Mouse (Mus musculus): Measurements from ENCODE around the gene Rpap3. TPM values are rescaled to one million over a fixed set of nuclear protein-coding genes. Genes with fewer than 3 reads are reported as not detected.

The Rpap3 gene
- polyA plus RNA-seq, 1 experiment from 2014 or later = 44.1 TPM

GRCm38 (mm10) chr15:97727520-97727919, 21.9 kb upstream of the Rpap3 start:
- ATAC-seq (ENCODE audit: low FRiP score) (no peak), DNase-seq (ENCODE audit: low spot score) (no peak)
- Histone ChIP-seq H3K27me3 (ENCODE audit: control insufficient read depth, insufficient read depth, low read length) (no peaks in the 10 kb centered on the region), H3K4me1 (replicated peaks; ENCODE audit: control insufficient read depth, insufficient read depth, low read length) (no peaks in the 10 kb centered on the region), H3K4me3 (ENCODE audit: low read depth, low read length) (no peak overlapping the region), H3K36me3 (ENCODE audit: control insufficient read depth, insufficient read depth, low read length) (no peaks in the 10 kb centered on the region), H3K27ac (ENCODE audit: low read depth, low read length) (no peak overlapping the region), H3K9ac (ENCODE audit: low read depth, low read length) (no peak overlapping the region), H3K4me2 (replicated peaks; ENCODE audit: low read depth, low read length) (no peak overlapping the region), H3K9me3 (ENCODE audit: control insufficient read depth, low read length) (no peaks in the 10 kb centered on the region)
- 78% methylated on average over 5 of the region's 5 CpGs for WGBS

GRCm38 (mm10) chr15:97727048-97727447, 21.4 kb upstream of the Rpap3 start:
- H3K4me2 ChIP-seq (replicated peaks; ENCODE audit: low read depth, low read length) = no peak overlapping the region
- no peaks in the 10 kb centered on the region for H3K4me1 ChIP-seq (replicated peaks; ENCODE audit: control insufficient read depth, insufficient read depth, low read length)
- no peaks in the 10 kb centered on the region for H3K9me3 ChIP-seq (ENCODE audit: control insufficient read depth, low read length)
- no peak overlapping the region for H3K9ac ChIP-seq (ENCODE audit: low read depth, low read length)
- H3K36me3 ChIP-seq (ENCODE audit: control insufficient read depth, insufficient read depth, low read length) = no peaks in the 10 kb centered on the region
- no peaks in the 10 kb centered on the region for H3K27me3 ChIP-seq (ENCODE audit: control insufficient read depth, insufficient read depth, low read length)
- no peak for ATAC-seq (ENCODE audit: low FRiP score)
- no peak for DNase-seq (ENCODE audit: low spot score)
- H3K27ac ChIP-seq (ENCODE audit: low read depth, low read length) = no peak overlapping the region
- 80% methylated on average over 8 of the region's 8 CpGs for WGBS
- H3K4me3 ChIP-seq (ENCODE audit: low read depth, low read length) = no peak overlapping the region

GRCm38 (mm10) chr15:97726310-97726709, 20.7 kb upstream of the Rpap3 start:
- Histone ChIP-seq H3K27ac (ENCODE audit: low read depth, low read length) (no peak overlapping the region), H3K4me1 (replicated peaks; ENCODE audit: control insufficient read depth, insufficient read depth, low read length) (no peaks in the 10 kb centered on the region), H3K9ac (ENCODE audit: low read depth, low read length) (no peak overlapping the region), H3K4me2 (replicated peaks; ENCODE audit: low read depth, low read length) (no peak overlapping the region), H3K27me3 (ENCODE audit: control insufficient read depth, insufficient read depth, low read length) (no peaks in the 10 kb centered on the region), H3K36me3 (ENCODE audit: control insufficient read depth, insufficient read depth, low read length) (no peaks in the 10 kb centered on the region), H3K4me3 (ENCODE audit: low read depth, low read length) (no peak overlapping the region), H3K9me3 (ENCODE audit: control insufficient read depth, low read length) (no peaks in the 10 kb centered on the region)
- WGBS = 74% methylated on average over 13 of the region's 13 CpGs
- ATAC-seq (ENCODE audit: low FRiP score) (no peak), DNase-seq (ENCODE audit: low spot score) (no peak)

- H3K4me3 ChIP-seq (ENCODE audit: low read depth, low read length) = no peak overlapping the region
These were observed 19.7 kb upstream of the Rpap3 start for GRCm38 (mm10) chr15:97725198-97725785.

GRCm38 (mm10) chr15:97724346-97725197, 18.9 kb upstream of the Rpap3 start:
- Histone ChIP-seq H3K9ac (ENCODE audit: low read depth, low read length) (no peak overlapping the region), H3K4me2 (replicated peaks; ENCODE audit: low read depth, low read length) (no peak overlapping the region), H3K27ac (ENCODE audit: low read depth, low read length) (no peak overlapping the region), H3K4me1 (replicated peaks; ENCODE audit: control insufficient read depth, insufficient read depth, low read length) (no peaks in the 10 kb centered on the region), H3K9me3 (ENCODE audit: control insufficient read depth, low read length) (no peaks in the 10 kb centered on the region), H3K4me3 (ENCODE audit: low read depth, low read length) (no peak overlapping the region), H3K36me3 (ENCODE audit: control insufficient read depth, insufficient read depth, low read length) (no peaks in the 10 kb centered on the region), H3K27me3 (ENCODE audit: control insufficient read depth, insufficient read depth, low read length) (no peaks in the 10 kb centered on the region)
- 88% methylated on average over 17 of the region's 17 CpGs for WGBS
- DNase-seq (ENCODE audit: low spot score) (no peak), ATAC-seq (ENCODE audit: low FRiP score) (no peak)

More at GRCm38 (mm10) chr15:97725198-97725785, 19.7 kb upstream of the Rpap3 start:
- ATAC-seq (ENCODE audit: low FRiP score) (no peak), DNase-seq (ENCODE audit: low spot score) (no peak)
- 83% methylated on average over 6 of the region's 6 CpGs for WGBS
- no peaks in the 10 kb centered on the region for H3K36me3 ChIP-seq (ENCODE audit: control insufficient read depth, insufficient read depth, low read length)
- no peak overlapping the region for H3K27ac ChIP-seq (ENCODE audit: low read depth, low read length)
- H3K9ac ChIP-seq (ENCODE audit: low read depth, low read length) = no peak overlapping the region
- no peaks in the 10 kb centered on the region for H3K4me1 ChIP-seq (replicated peaks; ENCODE audit: control insufficient read depth, insufficient read depth, low read length)
- no peaks in the 10 kb centered on the region for H3K27me3 ChIP-seq (ENCODE audit: control insufficient read depth, insufficient read depth, low read length)
- no peaks in the 10 kb centered on the region for H3K9me3 ChIP-seq (ENCODE audit: control insufficient read depth, low read length)
- H3K4me2 ChIP-seq (replicated peaks; ENCODE audit: low read depth, low read length) = no peak overlapping the region

- no peaks in the 10 kb centered on the region for H3K4me1 ChIP-seq (replicated peaks; ENCODE audit: control insufficient read depth, insufficient read depth, low read length)
- DNase-seq (ENCODE audit: low spot score) = no peak
- no peaks in the 10 kb centered on the region for H3K9me3 ChIP-seq (ENCODE audit: control insufficient read depth, low read length)
- no peaks in the 10 kb centered on the region for H3K27me3 ChIP-seq (ENCODE audit: control insufficient read depth, insufficient read depth, low read length)
- H3K36me3 ChIP-seq (ENCODE audit: control insufficient read depth, insufficient read depth, low read length) = no peaks in the 10 kb centered on the region
- no peak overlapping the region for H3K27ac ChIP-seq (ENCODE audit: low read depth, low read length)
- no peak for ATAC-seq (ENCODE audit: low FRiP score)
- H3K4me3 ChIP-seq (ENCODE audit: low read depth, low read length) = no peak overlapping the region
- no peak overlapping the region for H3K9ac ChIP-seq (ENCODE audit: low read depth, low read length)
- 86% methylated on average over 6 of the region's 6 CpGs for WGBS
- no peak overlapping the region for H3K4me2 ChIP-seq (replicated peaks; ENCODE audit: low read depth, low read length)
These were observed 18.1 kb upstream of the Rpap3 start for GRCm38 (mm10) chr15:97723536-97724345.

- no peak overlapping the region for H3K4me2 ChIP-seq (replicated peaks; ENCODE audit: low read depth, low read length)
- no peak overlapping the region for H3K4me3 ChIP-seq (ENCODE audit: low read depth, low read length)
- H3K36me3 ChIP-seq (ENCODE audit: control insufficient read depth, insufficient read depth, low read length) = no peaks in the 10 kb centered on the region
- H3K9me3 ChIP-seq (ENCODE audit: control insufficient read depth, low read length) = no peaks in the 10 kb centered on the region
- no peak for DNase-seq (ENCODE audit: low spot score)
- no peak overlapping the region for H3K27ac ChIP-seq (ENCODE audit: low read depth, low read length)
- H3K4me1 ChIP-seq (replicated peaks; ENCODE audit: control insufficient read depth, insufficient read depth, low read length) = no peaks in the 10 kb centered on the region
- no peaks in the 10 kb centered on the region for H3K27me3 ChIP-seq (ENCODE audit: control insufficient read depth, insufficient read depth, low read length)
- WGBS = 82% methylated on average over 15 of the region's 15 CpGs
- ATAC-seq (ENCODE audit: low FRiP score) = no peak
- H3K9ac ChIP-seq (ENCODE audit: low read depth, low read length) = no peak overlapping the region
These were observed 15.5 kb upstream of the Rpap3 start for GRCm38 (mm10) chr15:97721008-97721701.

- no peak for ATAC-seq (ENCODE audit: low FRiP score)
- Histone ChIP-seq H3K27me3 (ENCODE audit: control insufficient read depth, insufficient read depth, low read length) (no peaks in the 10 kb centered on the region), H3K9me3 (ENCODE audit: control insufficient read depth, low read length) (no peaks in the 10 kb centered on the region), H3K4me3 (ENCODE audit: low read depth, low read length) (no peak overlapping the region), H3K4me2 (replicated peaks; ENCODE audit: low read depth, low read length) (no peak overlapping the region), H3K36me3 (ENCODE audit: control insufficient read depth, insufficient read depth, low read length) (no peaks in the 10 kb centered on the region), H3K4me1 (replicated peaks; ENCODE audit: control insufficient read depth, insufficient read depth, low read length) (no peaks in the 10 kb centered on the region), H3K27ac (ENCODE audit: low read depth, low read length) (no peak overlapping the region), H3K9ac (ENCODE audit: low read depth, low read length) (no peak overlapping the region)
- WGBS = 80% methylated on average over 12 of the region's 12 CpGs
- no peak for DNase-seq (ENCODE audit: low spot score)
These were observed 14.5 kb upstream of the Rpap3 start for GRCm38 (mm10) chr15:97720026-97720675.
